Mouse (Mus musculus) lung, postnatal 4 days (tissue): ENCODE data around the gene Pigv.

ENCODE experiments used
- DNase-seq, 2 experiments: peaks; one replicate each; pipeline ENCODE4 v3.0.0; 2021

The Pigv gene

GRCm38 (mm10) chr4:133645195-133645594 is 27.3 kb downstream of the Pigv start:
- DNase-seq: no peak

GRCm38 (mm10) chr4:133634043-133634410 is 38.4 kb downstream of the Pigv start:
- no peak for DNase-seq

GRCm38 (mm10) chr4:133633332-133634042 is 39.0 kb downstream of the Pigv start:
- peak; percentile 94 to 96 for DNase-seq

GRCm38 (mm10) chr4:133632483-133633327 is 39.7 kb downstream of the Pigv start:
- DNase-seq: peak in 1 of 2 experiments; percentile 53

GRCm38 (mm10) chr4:133631769-133632411 is 40.6 kb downstream of the Pigv start:
- DNase-seq: no peak

- DNase-seq: peak in 1 of 2 experiments; percentile 47
Observed at GRCm38 (mm10) chr4:133631071-133631768, 41.2 kb downstream of the Pigv start.

GRCm38 (mm10) chr4:133630326-133630920 is 42.0 kb downstream of the Pigv start:
- no peak for DNase-seq

- DNase-seq: no peak
Observed at GRCm38 (mm10) chr4:133629191-133629590, 43.3 kb downstream of the Pigv start.

- no peak for DNase-seq
Observed at GRCm38 (mm10) chr4:133628517-133628916, 43.9 kb downstream of the Pigv start.

- no peak for DNase-seq
Observed at GRCm38 (mm10) chr4:133627039-133627438, 45.4 kb downstream of the Pigv start.

- DNase-seq: no peak
Observed at GRCm38 (mm10) chr4:133626621-133627020, 45.8 kb downstream of the Pigv start.

GRCm38 (mm10) chr4:133626221-133626620 is 46.2 kb downstream of the Pigv start:
- no peak for DNase-seq

- DNase-seq: peak; percentile 83 to 89
Observed at GRCm38 (mm10) chr4:133625621-133626071, 46.8 kb downstream of the Pigv start.

- no peak for DNase-seq
Observed at GRCm38 (mm10) chr4:133624830-133625229, 47.6 kb downstream of the Pigv start.

- DNase-seq: no peak
Observed at GRCm38 (mm10) chr4:133622161-133622695, 50.2 kb downstream of the Pigv start.

GRCm38 (mm10) chr4:133620668-133621067 is 51.8 kb downstream of the Pigv start:
- DNase-seq: no peak

GRCm38 (mm10) chr4:133619473-133620136 is 52.8 kb downstream of the Pigv start:
- no peak for DNase-seq

- DNase-seq: no peak
Observed at GRCm38 (mm10) chr4:133617936-133618335, 54.5 kb downstream of the Pigv start.

- DNase-seq: no peak
Observed at GRCm38 (mm10) chr4:133615416-133615815, 57.0 kb downstream of the Pigv start.

GRCm38 (mm10) chr4:133614274-133614761 is 58.1 kb downstream of the Pigv start:
- DNase-seq: peak; percentile 81 to 90

GRCm38 (mm10) chr4:133613867-133614266 is 58.6 kb downstream of the Pigv start:
- no peak for DNase-seq
